Mouse (Mus musculus) adrenal gland, postnatal 36 days (tissue): Measurements from ENCODE around the gene Npw. TPM values are rescaled to one million over a fixed set of nuclear protein-coding genes. Genes with fewer than 3 reads are reported as not detected.

Experiments
- total RNA-seq, 2 experiments: library from RNA; stranded (reverse); gene quantifications; 2 replicates each; pipeline ENCODE4 v1.2.3; 2021

The Npw gene
- total RNA-seq, 2 experiments from 2014 or later = not detected

Other genes with a start within 250 kb of the Npw start
- 10 to 100 TPM; 65.7 to 78.7 TPM for gene Rnps1, start 243.9 kb downstream of the Npw start, total RNA-seq
- gene Eci1, start 231.8 kb downstream of the Npw start, total RNA-seq = 100 to 1,000 TPM; 228 to 310 TPM
- 1 to 10 TPM; 2.1 to 4.3 TPM for gene Dnase1l2, start 215.4 kb downstream of the Npw start, total RNA-seq
- 10 to 100 TPM; 16.8 to 20.2 TPM for gene E4f1, start 188.1 kb downstream of the Npw start, total RNA-seq
- 10 to 100 TPM; 85.9 to 94.4 TPM for gene Pgp, start 188.1 kb downstream of the Npw start, total RNA-seq
- under 1 TPM; 0.30 to 0.46 TPM for gene Bricd5, start 184.6 kb downstream of the Npw start, total RNA-seq
- gene Mlst8, start 179.4 kb downstream of the Npw start, total RNA-seq = 10 to 100 TPM; 22.8 to 24.3 TPM
- 10 to 100 TPM; 14.7 to 25.7 TPM for gene Caskin1, start 169.9 kb downstream of the Npw start, total RNA-seq
- 100 to 1,000 TPM in 1 of 2 experiments, 10 to 100 TPM in 1; 94.7 to 118 TPM for gene Traf7, start 130.5 kb downstream of the Npw start, total RNA-seq
- gene Rab26, start 124.2 kb downstream of the Npw start, total RNA-seq = 1 to 10 TPM in 1 of 2 experiments, under 1 TPM in 1; 0.70 to 1.3 TPM
- 10 to 100 TPM; 46.9 to 49.1 TPM for gene Pkd1, start 108.6 kb downstream of the Npw start, total RNA-seq
- 100 to 1,000 TPM in 1 of 2 experiments, 10 to 100 TPM in 1; 79.2 to 103 TPM for gene Tsc2, start 25.8 kb downstream of the Npw start, total RNA-seq
- gene Nthl1, start 25.8 kb downstream of the Npw start, total RNA-seq = 1 to 10 TPM; 7.8 TPM
- 10 to 100 TPM; 48.0 to 88.5 TPM for gene Slc9a3r2, start 8.1 kb downstream of the Npw start, total RNA-seq
- 10 to 100 TPM; 47.5 to 51.1 TPM for gene Zfp598, start 11.2 kb upstream of the Npw start, total RNA-seq
- gene Syngr3, start 31.5 kb upstream of the Npw start, total RNA-seq = 1 to 10 TPM; 1.7 to 2.0 TPM
- gene Gfer, start 37.7 kb upstream of the Npw start, total RNA-seq = 10 to 100 TPM; 34.5 to 42.0 TPM
- gene Noxo1, start 37.8 kb upstream of the Npw start, total RNA-seq = 1 to 10 TPM; 4.5 to 6.1 TPM
- gene Tbl3, start 49.2 kb upstream of the Npw start, total RNA-seq = 10 to 100 TPM; 36.0 to 38.5 TPM
- not detected for gene Rnf151, start 59.6 kb upstream of the Npw start, total RNA-seq
- 100 to 1,000 TPM; 720 to 747 TPM for gene Rps2, start 59.7 kb upstream of the Npw start, total RNA-seq
- gene Ndufb10, start 66.0 kb upstream of the Npw start, total RNA-seq = 100 to 1,000 TPM; 239 to 246 TPM
- gene Rpl3l, start 69.4 kb upstream of the Npw start, total RNA-seq = under 1 TPM in 1 of 2 experiments, not detected in 1; 0.40 TPM
- 10 to 100 TPM; 84.2 to 86.1 TPM for gene Msrb1, start 78.2 kb upstream of the Npw start, total RNA-seq
- gene Hs3st6, start 94.5 kb upstream of the Npw start, total RNA-seq = 1 to 10 TPM; 1.8 to 2.2 TPM
- gene Meiob, start 145.8 kb upstream of the Npw start, total RNA-seq = 1 to 10 TPM; 1.0 to 1.1 TPM
- 100 to 1,000 TPM in 1 of 2 experiments, 10 to 100 TPM in 1; 97.1 to 102 TPM for gene Hagh, start 181.7 kb upstream of the Npw start, total RNA-seq
- gene Fahd1, start 191.9 kb upstream of the Npw start, total RNA-seq = 10 to 100 TPM; 22.7 to 39.8 TPM
- 1 to 10 TPM; 4.1 to 4.3 TPM for gene Igfals, start 207.5 kb upstream of the Npw start, total RNA-seq
- 10 to 100 TPM; 47.7 to 57.9 TPM for gene Nubp2, start 227.9 kb upstream of the Npw start, total RNA-seq
- 10 to 100 TPM; 31.2 to 34.7 TPM for gene Spsb3, start 228.2 kb upstream of the Npw start, total RNA-seq
- 10 to 100 TPM; 41.0 to 42.3 TPM for gene Eme2, start 236.6 kb upstream of the Npw start, total RNA-seq
- gene Mrps34, start 236.7 kb upstream of the Npw start, total RNA-seq = 100 to 1,000 TPM; 109 to 177 TPM
- gene Nme3, start 238.0 kb upstream of the Npw start, total RNA-seq = 100 to 1,000 TPM in 1 of 2 experiments, 10 to 100 TPM in 1; 51.3 to 113 TPM